Mouse (Mus musculus) testis, postnatal 10 days (tissue): ENCODE measurements around the gene Swt1.
"Not testable (repeated sequence)": the region's sequence is repeated elsewhere in the genome, so short reads cannot be mapped to it uniquely, and the experiment has no call there.

Experiments used
- DNase-seq: peaks from one replicate; pipeline ENCODE4 v3.0.0; 2021; ENCODE audit warnings: low spot score

Gene Swt1

DNA sequence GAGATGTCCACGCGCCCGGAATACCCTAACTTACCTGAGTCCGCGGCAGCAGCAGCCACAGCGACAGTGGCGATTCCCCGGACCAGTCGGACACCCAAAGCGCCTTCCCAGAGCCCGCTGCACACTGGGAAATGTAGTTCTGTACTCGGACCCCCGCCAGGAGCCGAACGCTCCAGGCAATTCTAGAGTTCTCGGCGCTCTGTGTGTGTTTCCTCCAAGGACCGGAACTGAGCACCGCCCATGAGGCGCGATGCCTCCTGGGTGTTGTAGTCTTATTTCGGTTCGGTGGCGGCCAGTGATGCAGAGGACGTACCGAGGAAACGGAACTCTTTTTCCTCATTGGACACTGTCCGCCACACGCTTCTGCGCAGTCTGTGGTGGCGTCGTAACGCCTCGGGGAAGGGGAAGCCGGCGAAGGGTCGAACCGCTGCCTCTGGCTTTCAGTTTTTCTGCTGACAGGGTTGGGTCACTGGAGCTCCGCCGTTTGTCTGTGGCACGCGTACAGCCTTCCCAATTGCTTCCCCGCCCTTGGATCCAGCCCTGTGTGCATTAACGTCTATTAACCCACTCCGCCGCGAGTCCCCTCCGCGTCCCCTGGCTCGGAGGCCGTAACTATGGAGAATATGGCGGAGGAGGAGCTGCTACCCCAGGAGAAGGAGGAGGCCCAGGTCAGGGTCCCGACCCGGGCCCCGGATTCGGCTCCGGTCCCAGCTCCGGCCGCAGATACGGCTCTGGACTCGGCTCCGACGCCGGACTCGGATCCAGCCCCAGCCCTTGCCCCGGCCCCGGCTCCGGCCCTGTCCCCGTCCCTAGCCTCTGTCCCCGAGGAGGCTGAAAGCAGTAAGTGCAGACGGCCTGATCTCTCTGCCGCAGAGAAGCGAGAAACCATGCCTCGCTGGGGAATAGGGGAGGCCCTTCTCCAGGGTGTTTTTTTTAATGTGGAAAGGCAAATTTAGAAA, at the start of gene Swt1, which contains the start of gene Trmt1l:
TSS of gene Swt1 (minus strand) at position 193 of the 959 bp plus-strand sequence.
TSS of gene Trmt1l (plus strand) at position 280 of the 959 bp plus-strand sequence.
- DNase-seq = peak; percentile 96

DNA sequence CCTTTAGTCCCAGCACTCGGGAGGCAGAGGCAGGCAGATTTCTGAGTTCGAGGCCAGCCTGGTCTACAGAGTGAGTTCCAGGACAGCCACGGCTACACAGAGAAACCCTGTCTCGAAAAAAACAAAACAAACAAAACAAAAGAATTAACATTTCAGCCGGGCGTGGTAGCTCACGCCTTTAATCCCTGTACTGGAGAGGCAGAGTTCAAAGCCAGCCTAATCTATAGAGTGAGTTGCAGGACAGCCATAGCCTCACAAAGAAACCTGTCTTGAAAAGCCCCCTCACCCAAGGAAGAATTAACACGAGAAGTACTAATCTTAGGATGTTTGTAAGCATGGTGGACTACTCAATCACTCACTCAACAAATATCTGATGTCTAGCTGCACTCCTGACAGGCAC, 44.1 kb upstream of the Swt1 start:
- not testable (repeated sequence) for DNase-seq

DNA sequence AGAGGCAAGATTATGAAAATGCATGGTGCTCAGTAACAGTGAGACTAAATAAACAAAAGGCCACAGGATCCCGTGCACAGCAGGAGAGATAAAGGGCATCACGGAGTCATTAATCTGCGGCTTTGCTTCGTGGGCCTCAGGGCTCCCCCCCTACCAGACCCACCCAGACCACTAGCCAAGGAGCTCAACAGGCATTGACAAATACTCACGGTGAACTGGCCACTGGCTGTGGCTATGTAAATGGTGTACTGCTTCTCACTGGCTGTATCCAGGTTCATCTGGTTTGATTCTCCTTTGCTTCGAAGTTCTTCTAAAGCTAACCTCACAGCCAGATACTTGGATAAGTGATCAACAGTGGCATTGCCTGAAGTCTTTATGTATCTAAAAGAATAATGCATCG, 43.2 kb upstream of the Swt1 start:
- no peak for DNase-seq

DNA sequence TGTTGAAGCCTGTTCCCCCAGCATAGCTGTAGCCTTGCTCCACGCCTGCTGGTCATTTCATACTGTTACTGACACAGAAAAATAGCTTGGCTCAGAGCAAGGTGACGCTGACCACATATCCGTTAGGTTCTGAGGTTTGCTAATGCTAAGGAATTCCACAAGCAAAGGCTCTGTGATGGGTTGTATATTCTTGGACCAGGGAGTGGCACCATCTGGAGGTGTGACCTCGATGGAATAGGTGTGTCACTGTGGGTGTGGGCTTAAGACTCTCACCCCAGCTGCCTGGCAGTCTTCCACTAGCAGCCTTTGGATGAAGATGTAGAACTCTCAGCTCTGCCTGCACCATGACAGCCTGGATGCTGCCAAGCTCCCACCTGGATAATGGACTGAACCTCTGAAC, 38.3 kb upstream of the Swt1 start:
- no peak for DNase-seq

DNA sequence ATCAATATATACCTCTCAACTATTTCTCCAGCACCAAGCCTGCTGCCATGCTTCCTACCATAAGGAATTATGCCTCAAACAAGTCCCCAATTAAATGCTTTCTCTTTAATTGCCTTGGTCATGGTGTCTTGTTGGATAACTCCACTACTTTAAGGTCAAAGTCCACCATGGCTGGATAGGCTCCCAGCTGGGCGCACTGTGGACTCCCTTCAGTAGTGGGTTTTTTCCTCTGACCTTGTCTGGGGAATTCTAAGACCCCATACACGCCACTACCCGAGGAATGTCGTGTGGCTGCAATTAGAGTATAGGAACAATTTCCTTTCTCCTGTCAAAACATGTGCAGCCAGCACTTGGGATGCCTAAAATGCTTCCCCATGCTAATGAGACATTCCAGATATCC, 36.7 kb upstream of the Swt1 start:
- no peak for DNase-seq

DNA sequence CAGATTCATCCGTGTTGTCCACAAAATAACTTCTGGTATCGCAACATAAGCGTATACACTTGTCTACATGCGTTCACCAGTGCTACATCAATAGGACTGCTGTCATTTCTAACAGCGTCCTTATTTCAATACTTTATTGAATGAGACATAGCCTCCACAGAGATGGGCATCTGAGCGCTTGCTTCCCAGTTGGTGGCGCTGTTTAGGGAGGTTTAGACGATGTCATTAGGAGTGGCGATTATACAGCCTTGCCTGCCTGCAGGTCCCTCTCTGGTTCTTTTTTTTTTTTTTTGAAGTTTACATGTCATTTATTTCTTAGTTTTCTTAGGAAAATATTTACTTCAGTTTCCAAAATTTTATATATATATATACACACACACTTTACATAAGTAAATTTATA, 33.0 kb upstream of the Swt1 start:
- DNase-seq = peak; percentile 48

DNA sequence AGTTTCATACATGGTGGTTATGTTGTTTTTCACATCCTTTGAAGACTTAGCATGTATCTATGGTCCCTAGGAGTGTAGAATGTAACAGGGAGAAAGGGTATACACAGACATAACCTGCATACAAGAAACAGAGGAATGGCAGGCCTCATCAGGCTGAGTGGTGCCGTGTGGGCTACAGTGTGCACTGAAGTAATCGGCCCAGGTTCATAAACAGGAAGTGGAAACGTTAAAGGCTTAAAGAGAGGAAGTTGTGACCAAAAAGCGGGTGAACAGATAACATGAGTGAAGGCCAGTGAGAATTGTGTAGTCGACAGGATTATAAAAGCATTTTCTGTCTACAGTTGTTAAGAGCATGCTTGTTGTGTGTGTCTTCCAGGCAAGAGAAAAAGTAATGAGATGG, 28.8 kb upstream of the Swt1 start:
- no peak for DNase-seq

DNA sequence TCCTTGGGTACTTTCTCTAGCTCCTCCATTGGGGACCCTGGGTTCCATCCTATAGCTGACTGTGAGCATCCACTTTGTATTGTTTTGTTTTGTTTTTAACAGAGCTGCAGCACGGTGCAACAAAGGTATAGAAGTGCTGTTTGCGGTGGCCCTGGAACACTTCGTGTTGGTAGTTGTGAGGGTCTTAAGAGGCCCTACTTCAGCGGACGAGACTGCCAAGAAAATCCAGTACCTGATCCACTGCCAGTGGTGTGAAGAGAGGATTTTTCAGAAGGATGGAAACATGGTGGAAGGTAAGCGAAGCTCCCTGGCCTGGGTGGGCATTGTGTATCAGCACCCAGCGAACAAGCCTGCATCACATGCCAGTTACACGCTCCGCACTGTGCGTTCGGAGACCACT, 23.7 kb upstream of the Swt1 start:
- DNase-seq = no peak

DNA sequence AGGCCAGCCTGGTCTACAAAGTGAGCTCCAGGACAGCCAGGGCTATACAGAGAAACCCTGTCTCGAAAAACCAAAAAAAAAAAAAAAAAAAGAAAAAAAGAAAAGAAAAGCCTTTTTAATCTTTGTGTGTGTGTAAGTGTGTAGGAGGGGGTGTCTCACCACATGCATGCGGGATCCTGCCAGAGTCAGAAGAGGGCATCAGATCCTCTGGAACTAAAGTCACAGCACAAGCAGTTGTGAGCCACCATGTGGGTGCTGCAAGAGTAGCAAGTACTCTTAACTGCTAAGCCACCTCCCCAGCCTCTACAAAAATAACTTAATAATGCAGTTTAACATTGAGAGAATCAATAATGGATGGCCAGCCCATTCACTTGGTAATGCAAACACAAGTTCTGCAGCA, 22.6 kb upstream of the Swt1 start:
- DNase-seq = no peak

DNA sequence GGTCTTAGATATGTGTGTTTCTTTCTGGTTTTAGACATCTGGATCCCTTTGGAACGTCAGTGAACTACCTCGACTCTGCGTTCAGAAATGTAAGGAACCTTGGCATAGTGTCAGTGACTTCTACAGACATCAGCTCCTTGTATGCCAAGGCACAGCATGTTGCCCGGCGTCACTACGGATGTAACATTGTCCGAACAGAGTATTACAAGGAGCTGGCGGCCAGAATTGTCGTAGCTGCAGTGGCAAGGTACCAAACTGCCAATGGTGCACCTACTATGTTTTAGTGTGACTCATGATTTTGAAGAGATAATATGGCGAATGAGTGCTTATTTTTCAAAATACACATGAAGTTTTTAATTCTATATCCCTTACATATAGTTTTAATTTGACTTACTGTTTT, 21.6 kb upstream of the Swt1 start:
- DNase-seq = no peak

DNA sequence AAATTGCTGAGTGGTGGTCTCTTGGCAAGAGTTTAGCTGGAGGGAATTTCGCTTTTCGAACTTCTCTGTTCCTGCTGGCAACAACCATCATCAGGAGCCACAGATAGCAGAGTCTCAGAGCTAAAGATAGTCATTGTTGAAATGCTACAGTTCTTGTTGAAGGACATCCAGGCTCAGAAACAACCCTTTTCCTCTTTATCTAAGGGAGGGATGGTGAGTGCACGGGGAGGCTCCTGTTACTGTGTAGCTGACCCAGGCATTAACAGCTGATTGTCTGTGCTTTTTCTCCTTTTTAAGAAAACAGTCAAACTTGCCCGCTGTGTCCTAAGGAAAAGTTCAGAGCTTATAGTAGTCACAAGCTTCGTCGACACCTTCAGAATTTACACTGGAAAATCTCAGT, 7.2 kb upstream of the Swt1 start:
- DNase-seq = no peak

DNA sequence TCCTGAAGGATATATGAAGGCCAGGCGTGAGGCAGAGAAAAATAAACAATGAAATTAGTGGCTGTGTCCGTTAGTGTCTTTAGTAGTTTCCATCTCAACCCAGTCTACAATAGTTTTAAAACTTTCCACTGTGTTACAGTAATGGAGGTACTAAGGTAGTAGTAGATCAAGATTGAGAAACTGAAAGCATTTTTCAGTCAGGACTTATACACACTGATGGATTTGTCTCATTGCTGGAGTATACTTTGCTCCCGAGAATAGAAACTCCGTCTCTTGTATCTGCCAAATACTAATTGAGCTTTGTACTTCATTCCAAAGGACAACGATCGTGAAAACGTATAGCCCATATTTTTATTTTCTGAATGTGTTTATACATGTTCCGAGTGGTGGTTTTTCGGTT, 1.1 kb upstream of the Swt1 start:
- DNase-seq = no peak

DNA sequence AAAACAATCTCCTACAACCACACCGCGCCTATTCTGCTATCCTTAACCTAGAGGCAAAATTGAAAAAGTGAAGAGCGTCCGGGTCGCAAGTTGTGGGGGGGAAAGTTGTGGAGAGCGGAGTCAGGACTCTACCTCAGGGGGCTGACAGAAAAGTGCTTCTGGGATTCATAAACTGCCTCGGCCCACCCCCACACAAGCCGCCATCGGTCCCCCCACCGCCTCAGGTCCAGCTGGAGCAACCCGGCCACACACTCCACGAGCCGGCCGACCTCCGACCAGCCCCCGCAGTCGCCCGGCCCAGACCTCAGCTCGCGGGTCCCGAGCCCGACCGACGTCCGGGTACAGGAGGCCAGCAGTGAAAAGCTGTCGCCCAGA, 380 bp downstream of the Swt1 start:
- DNase-seq = no peak

DNA sequence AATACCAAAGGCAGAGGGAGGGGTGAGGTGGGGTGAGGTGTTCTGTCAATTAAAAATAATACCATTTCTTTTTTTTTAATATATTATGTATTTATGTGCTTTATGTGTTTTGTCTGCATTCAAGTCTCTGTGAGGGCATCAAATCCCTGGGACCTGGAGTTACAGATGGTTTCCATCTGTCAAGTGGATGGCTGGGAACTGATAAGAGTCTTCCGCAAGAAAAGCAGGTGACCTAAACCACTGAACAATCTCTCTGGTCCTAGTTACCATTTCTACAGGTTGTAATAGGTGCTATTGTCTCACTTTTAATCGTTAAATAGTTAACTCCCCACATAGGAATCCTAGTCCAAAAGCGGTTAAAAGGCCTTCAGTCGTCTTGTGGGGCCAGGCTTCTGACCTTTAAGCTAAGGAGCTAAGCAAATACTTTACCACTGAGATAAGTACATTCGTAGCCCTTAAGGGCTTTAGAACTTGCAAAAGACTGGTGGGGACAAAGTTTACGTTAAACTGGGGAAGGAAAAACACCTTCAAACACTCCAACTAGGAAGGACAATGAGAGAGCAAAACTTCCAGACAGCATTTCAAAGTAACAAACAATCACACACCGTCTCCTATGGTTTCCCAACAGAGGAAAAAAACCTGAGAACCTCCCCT, 1.2 kb downstream of the Swt1 start:
- no peak for DNase-seq

DNA sequence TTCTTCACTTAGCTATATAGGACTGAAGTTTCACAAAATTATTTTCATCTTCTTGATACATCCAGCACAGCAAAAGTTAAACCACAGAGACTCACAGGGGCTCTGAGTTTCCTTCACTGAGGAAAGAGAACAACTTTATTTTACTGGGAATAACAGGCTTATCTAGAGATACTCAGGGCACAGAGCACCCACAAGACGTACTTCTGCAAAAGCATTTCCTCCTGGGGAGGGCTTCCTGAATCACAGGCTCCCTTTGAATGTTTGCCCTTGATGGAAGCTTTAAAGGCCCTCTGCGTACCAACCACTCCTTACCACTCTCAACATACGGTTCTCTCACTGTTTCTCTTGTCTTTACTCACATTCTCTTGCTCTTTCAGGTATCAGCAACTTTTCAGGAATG, 6.1 kb downstream of the Swt1 start:
- DNase-seq = no peak

DNA sequence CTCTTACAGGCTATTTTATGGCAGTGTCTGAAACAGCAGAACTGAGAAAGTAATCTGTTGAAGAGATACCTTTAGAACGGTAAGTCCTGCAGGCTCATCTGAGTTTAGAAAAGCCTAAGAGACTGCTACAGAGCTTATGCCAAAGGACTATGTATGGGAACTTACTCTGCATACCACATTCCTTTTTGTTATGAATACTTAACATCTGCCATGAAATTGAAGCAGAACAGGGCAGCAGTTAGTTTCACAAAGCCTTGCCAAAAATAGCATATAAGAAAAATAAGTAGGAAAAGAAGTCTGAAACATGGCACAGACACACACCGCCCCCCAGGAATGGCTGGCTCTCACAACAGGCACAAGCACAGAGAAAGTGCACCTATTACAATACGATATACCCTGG, 18.4 kb downstream of the Swt1 start:
- no peak for DNase-seq

DNA sequence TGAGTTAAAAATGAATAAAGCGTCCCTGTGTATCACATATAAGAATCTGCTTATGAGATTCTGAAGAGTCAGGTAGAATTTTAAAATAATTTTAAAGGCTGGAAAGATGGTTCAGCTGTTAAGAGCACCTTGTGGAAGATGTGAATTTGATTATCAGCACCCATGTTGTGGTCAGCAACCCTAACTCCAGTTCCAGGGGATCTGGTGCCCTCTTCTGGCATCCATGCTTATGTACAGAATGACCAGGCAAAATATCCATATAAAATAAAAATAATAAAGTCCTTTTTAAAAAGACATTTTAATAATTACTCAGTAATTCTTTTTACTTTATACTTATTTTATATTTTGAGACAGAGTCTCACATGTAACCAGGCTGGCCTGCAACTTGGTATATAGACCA, 38.2 kb downstream of the Swt1 start:
- DNase-seq = peak; percentile 51

DNA sequence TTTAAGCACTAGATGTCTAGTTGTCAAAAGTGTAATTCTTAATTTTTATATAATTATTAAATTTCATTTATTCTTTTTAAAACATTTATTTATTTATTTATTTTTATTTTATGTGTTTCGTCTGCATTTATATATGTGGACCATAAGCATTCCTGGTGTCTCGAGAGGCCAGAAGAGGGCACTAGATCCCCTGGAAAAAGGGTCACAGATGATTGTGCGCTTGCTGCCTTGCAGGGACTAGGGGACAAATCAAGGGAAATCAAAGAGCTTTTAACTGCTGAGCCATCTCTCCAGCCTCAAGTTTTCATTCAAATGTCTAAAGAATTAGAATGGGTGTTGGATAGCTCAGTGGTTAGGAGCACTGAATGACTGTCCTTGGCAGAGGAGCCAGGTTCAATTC, 50.9 kb downstream of the Swt1 start:
- DNase-seq = no peak

DNA sequence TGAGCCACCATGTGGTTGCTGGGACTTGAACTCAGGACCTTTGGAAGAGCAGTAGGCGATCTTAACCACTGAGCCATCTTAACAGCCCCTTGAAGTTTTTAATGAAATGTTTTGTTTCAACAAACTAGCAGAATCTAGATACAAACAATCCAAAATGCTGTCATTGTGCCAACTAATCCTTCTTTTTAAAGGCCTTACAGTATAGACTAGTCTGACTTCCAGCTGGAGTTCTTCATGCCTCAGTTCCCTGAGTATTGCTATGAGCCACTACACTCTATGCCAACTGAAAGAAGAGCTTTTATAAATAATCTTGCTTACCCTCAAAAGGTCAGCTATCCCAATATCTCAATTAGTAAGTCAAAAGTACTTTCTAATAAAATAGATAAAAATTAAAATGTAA, 55.4 kb downstream of the Swt1 start:
- no peak for DNase-seq

DNA sequence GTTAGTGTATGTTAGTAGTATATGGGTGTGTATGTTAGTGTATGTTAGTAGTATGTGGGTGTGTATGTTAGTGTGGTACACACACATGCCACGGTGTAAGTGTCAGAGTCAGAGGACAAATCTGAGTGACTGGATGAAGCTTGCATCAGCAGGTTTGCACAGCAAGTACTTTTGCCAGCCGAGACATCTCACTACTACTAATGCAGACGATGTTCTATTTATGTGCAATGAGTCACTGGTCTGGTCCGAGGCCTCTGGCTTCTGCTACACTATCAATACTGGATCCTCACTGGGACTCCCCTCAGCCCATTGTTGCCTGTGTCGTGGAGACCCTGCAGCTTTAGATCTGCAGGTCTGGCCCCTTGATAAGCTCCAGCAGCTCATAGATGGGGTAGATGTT, 56.7 kb downstream of the Swt1 start:
- DNase-seq = no peak

DNA sequence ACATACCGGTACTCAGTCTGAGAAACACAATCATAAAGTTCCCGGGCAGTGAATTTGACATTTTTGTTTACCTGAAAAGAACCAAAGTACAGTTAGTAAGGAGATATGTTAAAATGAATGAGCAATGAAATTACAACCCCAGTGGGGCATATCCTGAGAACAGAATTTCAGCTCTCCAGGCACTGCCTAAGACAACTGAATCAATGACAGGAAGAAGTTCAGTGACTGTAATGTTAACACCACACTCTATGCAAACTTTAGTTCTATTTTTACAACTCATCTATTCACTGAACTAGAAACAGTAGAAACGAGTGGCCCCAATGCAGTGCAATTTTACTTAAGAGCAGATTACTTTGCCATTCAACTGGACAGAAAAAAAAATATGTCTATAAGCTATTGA, 57.7 kb downstream of the Swt1 start:
- DNase-seq = no peak

DNA sequence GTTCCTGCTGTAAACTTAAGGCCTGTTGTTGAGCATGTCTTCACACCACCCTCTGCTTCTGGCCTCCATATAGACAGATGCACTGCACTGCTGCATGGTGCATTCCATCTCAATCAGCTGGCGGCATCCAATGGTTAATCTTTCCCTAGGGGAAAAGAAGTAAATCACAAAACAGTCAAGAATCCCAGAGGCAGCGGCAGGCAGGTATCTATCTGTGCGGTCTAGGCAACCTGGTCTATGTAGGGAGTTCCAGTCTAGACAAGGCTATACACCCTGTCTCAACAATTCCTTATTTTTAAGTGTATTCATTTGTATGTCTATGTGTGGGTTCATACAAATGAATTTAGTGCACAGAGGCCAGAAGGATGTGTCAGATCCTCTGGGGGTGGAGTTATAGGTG, 59.8 kb downstream of the Swt1 start:
- no peak for DNase-seq

DNA sequence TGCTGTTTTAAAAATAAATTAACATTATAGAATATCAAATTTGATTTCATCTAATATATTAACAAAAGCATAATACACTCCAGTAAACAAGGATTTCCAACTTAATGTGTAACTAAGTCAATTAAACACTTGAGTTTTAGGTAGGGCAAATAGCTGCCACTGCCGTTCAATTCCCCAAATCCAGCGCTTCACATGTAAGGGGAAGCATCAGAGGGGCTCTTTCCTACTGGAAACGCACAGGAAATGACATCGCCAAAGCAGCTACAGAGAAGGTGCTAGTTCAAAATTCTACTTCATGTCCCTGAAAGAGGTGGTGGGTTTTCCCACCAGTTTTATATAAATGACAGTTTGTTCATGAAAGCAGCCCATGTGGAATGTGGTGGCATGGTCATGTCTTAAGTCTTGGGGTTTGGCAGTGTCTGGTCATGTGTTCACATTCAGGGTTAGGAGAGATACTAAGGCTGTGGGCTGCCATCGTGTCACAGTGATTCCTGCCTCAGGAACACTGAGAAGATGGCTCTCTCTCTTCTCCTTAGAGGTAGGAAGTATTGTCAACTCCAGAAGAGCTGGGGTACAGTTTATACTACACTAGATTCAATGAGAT, 60.4 kb downstream of the Swt1 start:
- DNase-seq = no peak
